Mouse (Mus musculus): Measurements from ENCODE around the gene Gm49510.

Gm49510 gene

GRCm38 (mm10) chr15:78940325-78940724, 40.9 kb downstream of the Gm49510 start:
- DNase-seq (ENCODE audit: low read depth, low spot score) = no peak

- peak; percentile 80 for DNase-seq (ENCODE audit: low read depth, low spot score)
These were observed 43.2 kb downstream of the Gm49510 start for GRCm38 (mm10) chr15:78942663-78943062.

GRCm38 (mm10) chr15:78946232-78946631, 46.8 kb downstream of the Gm49510 start:
- DNase-seq (ENCODE audit: low read depth, low spot score) = no peak

DNA sequence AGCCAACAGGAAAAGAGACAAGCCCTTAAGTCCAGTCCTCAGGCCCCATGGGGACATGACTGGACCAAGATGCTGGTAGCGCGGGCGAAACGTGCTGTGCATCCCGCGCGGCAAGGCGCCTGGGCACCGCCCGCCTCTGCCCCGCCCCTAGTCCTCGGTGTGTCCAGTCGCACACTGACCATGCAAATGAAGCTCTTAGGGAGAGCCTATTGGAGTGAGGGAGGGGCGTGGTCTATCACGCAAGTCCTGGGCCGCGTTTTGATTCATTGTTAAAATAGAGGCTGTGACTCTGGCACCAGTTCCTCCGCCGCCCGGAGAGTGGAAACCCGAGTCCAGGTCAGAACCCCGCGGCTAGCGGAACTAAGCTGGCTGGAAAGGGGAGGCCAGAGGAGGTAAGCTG, 48.2 kb downstream of the Gm49510 start, which contains the start of gene Triobp:
Triobp (plus strand) TSS at position 68 of the 400 bp plus-strand sequence.
- DNase-seq (ENCODE audit: low read depth, low spot score) = peak; percentile 97

GRCm38 (mm10) chr15:78948152-78948725, 48.8 kb downstream of the Gm49510 start:
- DNase-seq (ENCODE audit: low read depth, low spot score) = no peak

DNA sequence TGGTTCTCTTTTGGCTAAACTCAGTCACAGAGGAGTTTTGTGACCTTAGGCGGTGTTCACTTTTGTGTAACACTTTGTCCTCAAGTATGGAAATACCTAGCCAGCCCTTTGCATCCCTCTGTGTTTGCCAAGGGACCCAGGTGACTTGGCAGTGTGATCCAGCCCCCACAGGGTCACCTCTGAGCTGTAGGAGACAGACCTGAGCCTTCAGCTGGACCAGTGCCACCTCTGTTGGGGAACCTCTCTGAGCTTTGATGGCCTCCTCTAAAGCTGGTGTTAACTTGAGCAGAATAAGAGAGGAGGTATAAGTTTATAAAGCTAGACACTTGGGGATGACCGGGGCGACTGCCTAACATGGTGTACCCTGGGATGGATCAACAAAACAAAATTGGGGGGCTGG, 49.4 kb downstream of the Gm49510 start:
- DNase-seq (ENCODE audit: low read depth, low spot score) = no peak

DNA sequence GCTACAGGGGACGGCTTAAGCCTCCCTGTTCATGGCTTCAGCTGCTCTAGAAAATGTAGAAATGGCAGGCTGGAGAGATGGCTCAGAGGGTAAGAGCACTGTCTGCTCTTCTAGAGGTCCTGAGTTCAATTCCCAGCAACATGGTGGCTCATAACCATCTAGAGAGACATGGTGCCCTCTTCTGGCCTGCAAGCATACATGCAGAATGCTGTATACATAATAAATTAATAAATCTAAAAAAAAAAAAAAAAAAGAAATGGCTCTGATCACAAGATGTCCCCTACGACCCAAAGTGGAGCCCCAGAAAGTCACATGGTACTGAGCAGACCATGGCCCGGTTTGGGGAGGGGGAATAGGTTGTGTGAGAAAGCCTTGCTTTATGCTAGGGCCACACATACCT, 56.2 kb downstream of the Gm49510 start:
- no peak for DNase-seq (ENCODE audit: low read depth, low spot score)

DNA sequence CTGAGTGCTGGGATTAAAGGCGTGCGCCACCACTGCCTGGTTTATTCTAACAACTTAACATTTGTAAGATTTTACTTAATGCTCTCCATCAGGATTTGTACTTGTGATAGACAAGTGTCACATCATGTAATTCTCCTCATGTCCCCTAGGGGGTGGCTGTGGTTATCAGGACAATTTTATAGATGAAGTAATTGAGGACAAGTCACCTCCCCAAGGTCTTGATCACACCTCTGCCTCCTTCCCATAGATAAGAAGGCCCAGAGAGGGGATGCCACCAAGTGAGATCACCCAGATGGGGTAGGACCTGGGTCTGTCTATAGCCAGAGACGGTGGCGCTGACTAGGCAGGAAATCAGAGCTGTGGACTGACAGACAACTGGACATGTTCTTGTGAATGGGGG, 56.9 kb downstream of the Gm49510 start:
- DNase-seq (ENCODE audit: low read depth, low spot score) = peak; percentile 41

DNA sequence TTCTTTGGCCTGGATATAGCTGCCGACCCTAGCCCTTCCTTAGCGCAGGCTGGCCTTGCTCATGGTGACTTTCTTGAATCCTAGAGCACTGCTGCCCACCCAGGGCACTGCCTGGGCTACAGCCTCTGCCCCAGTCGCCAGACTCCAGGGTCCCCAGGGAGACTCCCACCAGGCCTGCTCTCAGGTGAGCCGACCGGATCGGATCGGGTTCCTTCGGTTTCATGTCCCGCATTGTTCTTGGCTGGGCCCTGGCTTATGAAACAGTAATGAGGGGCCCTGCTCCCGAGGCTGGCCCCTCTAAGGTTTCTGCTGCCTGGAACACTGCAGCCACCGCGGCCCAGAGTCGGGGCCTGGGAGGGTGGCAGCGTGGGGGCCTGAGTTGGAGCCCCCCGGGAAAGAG, 57.6 kb downstream of the Gm49510 start:
- DNase-seq (ENCODE audit: low read depth, low spot score) = no peak

DNA sequence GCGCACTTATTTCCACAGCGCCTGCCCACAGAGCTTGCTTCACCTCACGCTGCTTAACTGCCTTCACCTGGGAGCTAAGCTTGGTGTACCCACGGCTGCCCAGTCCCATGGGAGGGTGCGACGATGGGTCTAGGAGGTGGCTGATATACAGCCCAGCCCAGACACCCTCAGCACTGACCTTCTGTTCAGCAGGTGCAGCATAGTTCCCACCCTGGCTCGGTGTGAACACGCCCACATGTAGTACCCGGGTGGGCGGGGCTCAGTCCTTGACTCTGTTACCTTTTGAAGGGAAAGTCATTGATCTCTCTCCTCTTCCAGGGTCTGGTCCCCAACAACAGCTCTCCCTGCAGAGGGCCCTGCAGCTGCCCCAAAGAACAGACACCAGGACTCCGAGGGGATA, 60.1 kb downstream of the Gm49510 start:
- DNase-seq (ENCODE audit: low read depth, low spot score) = no peak

- DNase-seq (ENCODE audit: low read depth, low spot score) = no peak
These were observed 60.6 kb downstream of the Gm49510 start for GRCm38 (mm10) chr15:78960088-78960487.

DNA sequence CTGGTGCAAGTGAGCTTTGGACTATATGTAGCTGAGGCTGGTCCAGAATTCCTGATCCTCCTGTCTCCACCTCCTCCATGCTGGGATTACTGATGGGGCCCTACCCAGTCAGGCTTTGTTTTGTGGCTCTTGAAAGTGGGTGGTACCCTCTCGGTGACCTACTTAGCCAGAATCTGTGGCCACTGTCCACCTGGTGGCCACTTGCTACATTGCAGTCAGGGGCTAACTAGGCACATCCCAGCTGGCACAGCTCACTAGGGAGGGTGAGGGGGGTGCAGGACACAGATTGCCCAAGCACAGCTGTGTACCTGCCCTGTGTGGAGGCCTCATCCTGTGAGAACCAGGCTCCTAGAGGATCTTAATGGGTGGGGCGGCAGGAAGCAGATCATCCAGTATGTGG, 63.4 kb downstream of the Gm49510 start:
- peak; percentile 91 for DNase-seq (ENCODE audit: low read depth, low spot score)
